Mouse (Mus musculus) stomach, postnatal 0 days (tissue): ENCODE data around the gene Gm11992. TPM values are rescaled to one million over a fixed set of nuclear protein-coding genes. Genes with fewer than 3 reads are reported as not detected.

Source experiments
- ATAC-seq: fragments of 200-750 bp; cut with Nextera tagmentation; 2 replicates; pipeline ENCODE4 v1.8.0; 2017; ENCODE audit not compliant: low FRiP score, low TSS enrichment
- DNase-seq: peaks from one replicate; pipeline ENCODE4 v3.0.0-alpha.2; 2016; ENCODE audit warnings: low spot score
- H3K27ac ChIP-seq: fragments of 300-500 bp; sonication (generic); replicated peaks from 2 replicates; pipeline ENCODE4 v1.5.1; 2014; ENCODE audit warnings: mild to moderate bottlenecking, control low read depth
- H3K27me3 ChIP-seq: fragments of 300-500 bp; sonication (generic); 2 replicates; pipeline ENCODE4 v1.6.1; 2014; ENCODE audit warnings: low read length; ENCODE audit not compliant: control insufficient read depth, insufficient read depth
- H3K36me3 ChIP-seq: fragments of 300-500 bp; sonication (generic); 2 replicates; pipeline ENCODE4 v1.6.1; 2014; ENCODE audit warnings: low read length, mixed read lengths; ENCODE audit not compliant: control insufficient read depth, insufficient read depth
- H3K4me1 ChIP-seq: fragments of 300-500 bp; sonication (generic); replicated peaks from 2 replicates; pipeline ENCODE4 v1.6.1; 2014; ENCODE audit warnings: antibody characterized with exemption; ENCODE audit not compliant: control insufficient read depth, insufficient read depth
- H3K4me2 ChIP-seq: fragments of 300-500 bp; sonication (generic); replicated peaks from 2 replicates; pipeline ENCODE4 v1.6.1; 2014; ENCODE audit warnings: low read depth, mild to moderate bottlenecking, control low read depth, moderate library complexity
- H3K4me3 ChIP-seq: fragments of 300-500 bp; sonication (generic); 2 replicates; pipeline ENCODE4 v1.5.1; 2014; ENCODE audit warnings: low read depth, low read length, control low read depth
- H3K9ac ChIP-seq: fragments of 300-500 bp; sonication (generic); 2 replicates; pipeline ENCODE4 v1.6.1; 2014; ENCODE audit warnings: mild to moderate bottlenecking, low read length, control low read depth, mixed read lengths
- H3K9me3 ChIP-seq: fragments of 300-500 bp; sonication (generic); 2 replicates; pipeline ENCODE4 v1.6.1; 2016; ENCODE audit warnings: low read length; ENCODE audit not compliant: control insufficient read depth
- CTCF ChIP-seq: IDR thresholded peaks from 2 replicates; pipeline ENCODE4 v1.5.1; 2016; ENCODE audit warnings: antibody characterized with exemption, low read depth, mild to moderate bottlenecking, moderate library complexity
- EP300 ChIP-seq: optimal IDR thresholded peaks from 2 replicates; pipeline ENCODE3; 2016; ENCODE audit warnings: antibody characterized with exemption
- WGBS: fragments of 180-500 bp; shearing (Covaris S2); extraction: QIAGEN DNeasy Blood & Tissue Kit; methylation state at CpG from one replicate; pipeline ENCODE4 v1.1.7; 2014; 5-methylcytosine and 5-hydroxymethylcytosine counted together
- polyA plus RNA-seq: library from polyadenylated mRNA; unstranded; fragments of >200 nt; fragmentation: Nextera tagmentation; extraction: Ambion mirVana; gene quantifications from 2 replicates; pipeline ENCODE4 v1.2.1, GENCODE M21; 2015

Gene Gm11992
- polyA plus RNA-seq, 1 experiment from 2014 or later, result 3.7 TPM

DNA sequence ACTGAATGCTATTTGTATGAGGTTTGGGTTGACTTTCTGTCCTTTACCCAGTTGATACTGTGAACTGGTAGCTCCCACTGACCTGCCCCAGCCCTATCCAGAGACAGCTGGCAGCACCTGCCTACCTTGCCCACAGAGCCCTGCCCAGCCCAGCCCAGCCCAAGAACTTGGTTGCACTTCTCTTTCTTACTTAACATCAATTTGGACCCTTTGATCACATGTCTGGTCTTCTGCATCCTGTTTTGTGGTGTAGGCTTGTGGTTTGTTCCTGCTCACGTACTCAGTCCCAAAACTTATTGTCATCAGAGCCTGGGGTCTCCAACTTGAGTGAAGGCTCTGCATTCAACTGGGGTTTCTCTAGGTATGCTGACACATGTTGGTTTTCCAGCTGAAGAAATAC, 11.6 kb downstream of the Gm11992 start:
- H3K27ac ChIP-seq, result no peak overlapping the region
- TF ChIP-seq CTCF (no peak), EP300 (no peak)
- ATAC-seq, result no peak
- WGBS, result 80% methylated on average over 1 of the region's 1 CpGs
- no peak overlapping the region for H3K9ac ChIP-seq
- no peak for DNase-seq
- no peaks in the 10 kb centered on the region for H3K27me3 ChIP-seq
- no peaks in the 10 kb centered on the region for H3K4me1 ChIP-seq
- H3K4me3 ChIP-seq, result no peak overlapping the region
- H3K4me2 ChIP-seq, result no peak overlapping the region
- H3K9me3 ChIP-seq, result no peaks in the 10 kb centered on the region
- no peaks in the 10 kb centered on the region for H3K36me3 ChIP-seq

DNA sequence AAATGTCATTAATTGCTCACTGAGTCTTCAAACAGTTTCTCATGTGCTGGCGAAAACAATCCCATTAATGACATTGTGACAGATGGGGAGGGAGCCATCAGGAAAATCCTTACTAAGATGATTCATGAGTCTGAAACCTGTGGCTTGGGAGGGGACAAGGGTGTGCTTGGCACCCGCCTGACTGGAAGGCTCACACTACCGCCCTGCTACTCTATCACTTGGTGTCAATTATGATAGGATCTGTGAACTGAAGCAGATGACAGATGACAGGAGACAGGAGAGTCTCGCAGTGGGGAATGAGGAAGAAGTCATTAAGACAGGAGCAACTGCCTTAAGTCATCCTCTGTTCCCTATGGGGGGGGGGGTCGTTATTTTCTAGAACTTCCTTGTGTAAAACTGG, 12.1 kb downstream of the Gm11992 start:
- Histone ChIP-seq H3K27ac (no peak overlapping the region), H3K9ac (no peak overlapping the region), H3K27me3 (no peaks in the 10 kb centered on the region), H3K9me3 (no peaks in the 10 kb centered on the region), H3K4me2 (no peak overlapping the region), H3K4me3 (no peak overlapping the region), H3K36me3 (no peaks in the 10 kb centered on the region), H3K4me1 (no peaks in the 10 kb centered on the region)
- TF ChIP-seq EP300 (no peak), CTCF (no peak)
- 31% methylated on average over 5 of the region's 5 CpGs for WGBS
- no peak for DNase-seq
- no peak for ATAC-seq

DNA sequence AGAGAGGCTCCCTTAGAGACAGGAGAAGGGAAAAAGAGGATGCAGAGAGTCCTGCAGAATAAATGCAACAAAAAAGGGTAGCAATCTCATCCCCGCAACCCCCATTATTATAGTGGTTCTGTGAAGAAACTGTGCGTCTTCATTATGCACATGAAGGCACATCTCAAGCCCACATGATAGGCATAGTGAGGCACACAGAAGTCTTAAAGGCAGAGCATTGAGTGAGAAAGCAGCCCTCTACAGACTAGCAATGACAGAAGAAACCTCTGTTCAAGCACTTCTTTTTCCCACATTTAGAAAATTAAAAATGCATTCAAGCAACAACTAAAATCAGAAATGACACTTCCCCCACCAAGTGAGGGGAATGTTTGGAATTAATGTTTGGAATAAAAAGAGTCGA, 28.1 kb downstream of the Gm11992 start:
- DNase-seq (no peak), ATAC-seq (no peak)
- no peak overlapping the region for H3K27ac ChIP-seq
- H3K9me3 ChIP-seq, result no peaks in the 10 kb centered on the region
- no peaks in the 10 kb centered on the region for H3K36me3 ChIP-seq
- 84% methylated on average over 3 of the region's 3 CpGs for WGBS
- no peaks in the 10 kb centered on the region for H3K27me3 ChIP-seq
- H3K9ac ChIP-seq, result no peak overlapping the region
- TF ChIP-seq EP300 (no peak), CTCF (no peak)
- H3K4me2 ChIP-seq, result no peak overlapping the region
- no peak overlapping the region for H3K4me3 ChIP-seq
- H3K4me1 ChIP-seq, result no peaks in the 10 kb centered on the region

DNA sequence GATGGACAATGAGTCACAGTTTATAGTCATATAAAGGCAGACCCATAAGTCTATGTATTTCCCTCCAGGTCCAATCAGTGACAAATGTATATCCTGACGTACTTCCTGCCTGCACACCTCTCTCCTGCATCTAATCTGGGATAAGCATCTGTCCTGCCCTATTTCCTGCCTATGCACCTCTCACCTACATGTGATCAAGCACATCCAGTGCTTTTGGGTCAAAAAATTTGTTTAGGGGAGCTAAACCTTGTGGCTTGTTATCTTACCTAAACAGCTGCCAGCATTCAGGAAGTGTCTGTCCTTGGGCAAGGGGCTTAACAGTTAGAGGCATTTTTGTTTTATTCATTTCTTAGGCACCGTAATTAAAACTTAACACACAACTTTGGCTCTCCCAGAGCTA, 64.8 kb downstream of the Gm11992 start:
- no peak overlapping the region for H3K4me2 ChIP-seq
- no peak for TF ChIP-seq CTCF
- TF ChIP-seq EP300, result no peak
- no peak overlapping the region for H3K27ac ChIP-seq
- 0 out of 2 replicates have a peak, but pooled peaks cover 2% of the 10 kb centered on the region for H3K27me3 ChIP-seq
- no peak overlapping the region for H3K9ac ChIP-seq
- H3K4me1 ChIP-seq, result no peaks in the 10 kb centered on the region
- H3K4me3 ChIP-seq, result no peak overlapping the region
- no peaks in the 10 kb centered on the region for H3K36me3 ChIP-seq
- ATAC-seq, result no peak
- no peaks in the 10 kb centered on the region for H3K9me3 ChIP-seq
- no peak for DNase-seq
- 79% methylated on average over 2 of the region's 2 CpGs for WGBS

- DNase-seq (no peak), ATAC-seq (no peak)
- Histone ChIP-seq H3K4me3 (no peak overlapping the region), H3K27ac (no peak overlapping the region), H3K36me3 (no peaks in the 10 kb centered on the region), H3K27me3 (0 out of 2 replicates have a peak, but pooled peaks cover 2% of the 10 kb centered on the region), H3K4me2 (no peak overlapping the region; the same call in 1 of the 2 replicates), H3K9me3 (no peaks in the 10 kb centered on the region), H3K4me1 (no peaks in the 10 kb centered on the region), H3K9ac (no peak overlapping the region)
- 14% methylated on average over 9 of the region's 9 CpGs for WGBS
- TF ChIP-seq EP300 (no peak), CTCF (no peak)
These were observed 67.2 kb downstream of the Gm11992 start for GRCm38 (mm10) chr11:9115367-9116120.

DNA sequence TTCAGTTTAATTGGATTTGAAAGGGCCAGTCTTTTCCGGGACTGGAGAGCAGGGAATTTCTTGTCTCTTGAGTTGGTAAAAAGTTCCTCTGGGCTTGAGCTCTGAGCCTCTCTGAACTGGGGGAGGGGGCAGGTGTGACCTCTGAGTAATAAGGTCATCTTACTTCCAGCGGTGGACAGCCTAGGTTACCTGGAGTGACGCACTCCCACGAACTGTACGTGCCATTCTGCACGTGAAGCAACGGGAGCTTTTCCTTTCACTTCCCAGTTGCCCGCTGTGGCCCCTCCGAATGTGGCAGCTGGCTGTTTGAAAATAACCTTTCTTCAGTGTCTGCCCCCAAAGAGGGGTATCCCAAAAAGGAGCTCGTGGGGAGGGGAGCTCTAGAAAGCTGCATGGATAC, 67.7 kb downstream of the Gm11992 start:
- no peak for ATAC-seq
- H3K9ac ChIP-seq, result no peak overlapping the region
- 0 out of 2 replicates have a peak, but pooled peaks cover 2% of the 10 kb centered on the region for H3K27me3 ChIP-seq
- DNase-seq, result peak; percentile 25
- H3K4me1 ChIP-seq, result no peaks in the 10 kb centered on the region
- 5% methylated on average over 10 of the region's 10 CpGs for WGBS
- H3K4me2 ChIP-seq, result peak overlapping the region; percentile 45
- peak overlapping the region; percentile 24 for H3K4me3 ChIP-seq
- H3K36me3 ChIP-seq, result no peaks in the 10 kb centered on the region
- no peak for TF ChIP-seq CTCF
- no peak for TF ChIP-seq EP300
- no peaks in the 10 kb centered on the region for H3K9me3 ChIP-seq
- H3K27ac ChIP-seq, result no peak overlapping the region
